25 mouse cellular contexts compared by ENCODE assay signal in the genomic region with DNA sequence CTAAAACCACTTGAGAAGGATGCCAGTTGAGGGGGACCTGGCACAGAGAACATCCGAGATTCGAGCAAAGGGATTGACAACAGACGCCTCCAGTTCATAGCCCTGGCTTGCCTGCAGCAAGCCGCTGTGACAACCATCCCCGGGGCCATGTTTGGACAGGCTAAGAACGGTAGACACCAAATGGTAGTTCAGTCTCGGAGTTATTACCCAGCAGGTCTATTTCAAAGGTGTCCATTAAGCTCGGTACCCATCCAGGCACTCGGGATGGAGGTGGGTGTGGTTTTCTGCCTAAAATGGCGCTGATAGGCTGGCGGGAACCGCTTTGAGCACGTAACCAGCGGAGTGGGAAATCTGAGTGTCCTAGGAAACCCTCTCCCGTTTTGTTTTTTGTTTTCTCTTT. TPM values are rescaled to one million over a fixed set of nuclear protein-coding genes. Genes with fewer than 3 reads are reported as not detected.
"Had no signal": no experiment of that assay in that cellular context is flagged by ENCODE, and none has a peak within 500 bp of the region (broad histone marks: within the 10 kb centered on the region; RNA-seq: fewer than 3 reads in every experiment).

No protein-coding gene starts in this region.

- H3K27me3 ChIP-seq: kidney, embryonic 15.5 days; limb, embryonic 13.5 days; liver, embryonic 12.5 days; liver, embryonic 15.5 days; lung, embryonic 15.5 days; neural tube, embryonic 12.5 days; neural tube, embryonic 15.5 days had no signal

- DNase-seq: kidney, adult 11 months; kidney, adult 8-10 months; kidney, postnatal 10 days; kidney, postnatal 36 days; layer of hippocampus, adult 9-11 months; left cerebral cortex, postnatal 4 days; liver; lung, adult 18-20 months; lung, postnatal 10 days; lung, postnatal 36 days; midbrain, embryonic 14.5 days; right cerebral cortex, adult 18-20 months; thymus, postnatal 25 days had no signal

- H3K4me3 ChIP-seq: kidney, embryonic 15.5 days; limb, embryonic 13.5 days; liver, embryonic 12.5 days; liver, embryonic 15.5 days; lung, embryonic 15.5 days; megakaryocyte, embryonic 14.5 days; midbrain, embryonic 10.5 days; neural tube, embryonic 12.5 days; neural tube, embryonic 15.5 days had no signal

- H3K27ac ChIP-seq: kidney, embryonic 15.5 days; limb, embryonic 13.5 days; liver, embryonic 12.5 days; liver, embryonic 15.5 days; lung, embryonic 15.5 days; midbrain, embryonic 10.5 days; neural tube, embryonic 12.5 days; neural tube, embryonic 15.5 days had no signal

- H3K36me3 ChIP-seq: kidney, embryonic 15.5 days; limb, embryonic 13.5 days; liver, embryonic 12.5 days; liver, embryonic 15.5 days; lung, embryonic 15.5 days; midbrain, embryonic 10.5 days; neural tube, embryonic 12.5 days; neural tube, embryonic 15.5 days had no signal

- H3K4me1 ChIP-seq: kidney, embryonic 15.5 days; limb, embryonic 13.5 days; liver, embryonic 12.5 days; liver, embryonic 15.5 days; lung, embryonic 15.5 days; midbrain, embryonic 10.5 days; neural tube, embryonic 12.5 days; neural tube, embryonic 15.5 days had no signal

- H3K9me3 ChIP-seq: limb, embryonic 13.5 days; liver, embryonic 12.5 days; liver, embryonic 15.5 days; lung, embryonic 15.5 days; neural tube, embryonic 12.5 days; neural tube, embryonic 15.5 days had no signal

RNA-seq across cellular contexts. Expression of a gene that starts 16.4 kb away (rescaled TPM):
- polyA plus RNA-seq: kidney, embryonic 15.5 days; liver, embryonic 12.5 days; liver, embryonic 15.5 days; lung, embryonic 15.5 days; small intestine, adult 2 months; spleen, adult 2 months; stomach, embryonic 16.5 days had no signal
